Mouse (Mus musculus) ES-Bruce4 (cell line): ENCODE results near the gene Dmd. TPM values are rescaled to one million over a fixed set of nuclear protein-coding genes. Genes with fewer than 3 reads are reported as not detected.

ENCODE experiments used
- H3K27ac ChIP-seq: 2 replicates; pipeline ENCODE4 v1.5.1; 2012; ENCODE audit warnings: low read length, inconsistent platforms; ENCODE audit not compliant: insufficient read depth
- H3K27me3 ChIP-seq: 2 replicates; pipeline ENCODE4 v1.6.1; 2012; ENCODE audit warnings: mild to moderate bottlenecking, low read length, inconsistent platforms; ENCODE audit not compliant: control insufficient read depth, poor library complexity, insufficient read depth, severe bottlenecking
- H3K36me3 ChIP-seq: 2 replicates; pipeline ENCODE4 v1.6.1; 2012; ENCODE audit warnings: inconsistent platforms, mild to moderate bottlenecking, low read length, moderate library complexity; ENCODE audit not compliant: control insufficient read depth, poor library complexity, insufficient read depth, severe bottlenecking
- H3K4me1 ChIP-seq: one replicate; pipeline ENCODE4 v1.8.1; 2011; ENCODE audit warnings: low read length; ENCODE audit not compliant: control insufficient read depth, insufficient read depth
- H3K4me3 ChIP-seq: 2 replicates; pipeline ENCODE4 v1.5.1; 2011; ENCODE audit warnings: low read depth, mild to moderate bottlenecking, low read length
- H3K9ac ChIP-seq: 2 replicates; pipeline ENCODE4 v1.6.1; 2012; ENCODE audit warnings: low read depth, mild to moderate bottlenecking, inconsistent platforms; ENCODE audit not compliant: poor library complexity, severe bottlenecking
- H3K9me3 ChIP-seq: replicated peaks from 2 replicates; pipeline ENCODE4 v1.6.1; 2012; ENCODE audit warnings: mild to moderate bottlenecking, low read length, inconsistent platforms; ENCODE audit not compliant: control insufficient read depth, poor library complexity, insufficient read depth, severe bottlenecking
- CTCF ChIP-seq: IDR thresholded peaks from one replicate; pipeline ENCODE4 v1.8.1; 2011; ENCODE audit warnings: low read depth, low read length
- EP300 ChIP-seq: IDR thresholded peaks from 2 replicates; pipeline ENCODE4 v1.6.1; 2011; ENCODE audit warnings: low read depth, low read length; ENCODE audit not compliant: insufficient read depth
- POLR2A ChIP-seq: IDR thresholded peaks from one replicate; pipeline ENCODE4 v1.8.1; 2011; ENCODE audit warnings: low read length; ENCODE audit not compliant: insufficient read depth
- polyA plus RNA-seq: library from polyadenylated mRNA; stranded (reverse); fragments of >200 nt; gene quantifications from 2 replicates; pipeline ENCODE4 v1.2.4, GENCODE M21; 2011; ENCODE audit warnings: low read depth; ENCODE audit not compliant: missing spikeins, insufficient read depth, insufficient read length

The Dmd gene
- polyA plus RNA-seq, 1 experiment: 29.5 TPM

- Histone ChIP-seq H3K27ac (no peak overlapping the region), H3K4me1 (no peaks in the 10 kb centered on the region), H3K4me3 (no peak overlapping the region), H3K27me3 (no peaks in the 10 kb centered on the region), H3K9ac (no peak overlapping the region), H3K36me3 (no peaks in the 10 kb centered on the region), H3K9me3 (no peaks in the 10 kb centered on the region)
- TF ChIP-seq CTCF (no peak), POLR2A (no peak), EP300 (no peak)
These were observed 1929.5 kb downstream of the Dmd start for GRCm38 (mm10) chrX:84878125-84878524.

GRCm38 (mm10) chrX:84932715-84933473 lies 1984.2 kb downstream of the Dmd start:
- Histone ChIP-seq H3K27ac (no peak overlapping the region), H3K4me1 (no peaks in the 10 kb centered on the region), H3K36me3 (no peaks in the 10 kb centered on the region), H3K9ac (no peak overlapping the region), H3K27me3 (no peaks in the 10 kb centered on the region), H3K9me3 (no peaks in the 10 kb centered on the region), H3K4me3 (no peak overlapping the region)
- TF ChIP-seq POLR2A (no peak), CTCF (no peak), EP300 (no peak)

- H3K9ac ChIP-seq: no peak overlapping the region
- H3K27ac ChIP-seq: no peak overlapping the region
- no peaks in the 10 kb centered on the region for H3K27me3 ChIP-seq
- no peaks in the 10 kb centered on the region for H3K36me3 ChIP-seq
- H3K4me1 ChIP-seq: no peaks in the 10 kb centered on the region
- no peak for TF ChIP-seq EP300
- no peak for TF ChIP-seq POLR2A
- TF ChIP-seq CTCF: no peak
- no peak overlapping the region for H3K4me3 ChIP-seq
- no peaks in the 10 kb centered on the region for H3K9me3 ChIP-seq
These were observed 2011.9 kb downstream of the Dmd start for GRCm38 (mm10) chrX:84960557-84960956.

GRCm38 (mm10) chrX:84960972-84961371 lies 2012.3 kb downstream of the Dmd start:
- no peaks in the 10 kb centered on the region for H3K36me3 ChIP-seq
- H3K9ac ChIP-seq: no peak overlapping the region
- no peak overlapping the region for H3K4me3 ChIP-seq
- TF ChIP-seq EP300 (no peak), CTCF (no peak), POLR2A (no peak)
- H3K27me3 ChIP-seq: no peaks in the 10 kb centered on the region
- H3K9me3 ChIP-seq: no peaks in the 10 kb centered on the region
- no peak overlapping the region for H3K27ac ChIP-seq
- H3K4me1 ChIP-seq: no peaks in the 10 kb centered on the region

DNA sequence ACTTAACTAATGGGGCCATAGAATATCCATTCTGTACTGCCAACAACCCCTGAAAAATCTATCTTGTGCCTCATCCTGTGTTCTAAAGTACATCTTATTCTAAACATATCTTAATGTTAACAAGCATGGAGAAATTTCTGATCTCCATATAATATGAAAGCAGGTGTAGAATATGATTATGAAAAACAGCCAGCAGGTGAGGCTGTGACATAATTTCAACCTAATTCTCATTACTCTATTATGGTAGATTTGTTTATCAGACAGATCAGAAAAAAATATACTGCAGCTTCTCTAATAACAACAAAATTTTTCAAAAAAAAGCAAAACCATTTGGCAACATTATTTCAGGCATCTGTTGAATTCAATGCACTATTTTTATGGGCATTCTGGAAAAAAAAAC lies 2059.6 kb downstream of the Dmd start:
- Histone ChIP-seq H3K36me3 (no peaks in the 10 kb centered on the region), H3K27ac (no peak overlapping the region), H3K9ac (no peak overlapping the region), H3K27me3 (no peaks in the 10 kb centered on the region), H3K4me3 (no peak overlapping the region), H3K4me1 (no peaks in the 10 kb centered on the region), H3K9me3 (no peaks in the 10 kb centered on the region)
- TF ChIP-seq POLR2A (no peak), EP300 (no peak), CTCF (no peak)

GRCm38 (mm10) chrX:85041466-85042058 lies 2092.9 kb downstream of the Dmd start:
- Histone ChIP-seq H3K9ac (no peak overlapping the region), H3K27me3 (no peaks in the 10 kb centered on the region), H3K4me1 (no peaks in the 10 kb centered on the region), H3K4me3 (no peak overlapping the region), H3K9me3 (no peaks in the 10 kb centered on the region), H3K36me3 (no peaks in the 10 kb centered on the region), H3K27ac (no peak overlapping the region)
- TF ChIP-seq POLR2A (no peak), EP300 (no peak), CTCF (no peak)
